Mouse (Mus musculus) spleen, adult 18-20 months (tissue): ENCODE measurements around the gene Uqcr11.

ENCODE experiments used
- DNase-seq, 2 experiments: peaks; one replicate each; pipeline ENCODE4 v3.0.0; 2022; ENCODE audit warnings: mixed read lengths in 2 of 2

The Uqcr11 gene

GRCm38 (mm10) chr10:80398174-80398535, 8.5 kb downstream of the Uqcr11 start:
- no peak for DNase-seq

- DNase-seq = no peak
Measured at GRCm38 (mm10) chr10:80397524-80398173, 9.0 kb downstream of the Uqcr11 start.

GRCm38 (mm10) chr10:80396822-80397523, 9.7 kb downstream of the Uqcr11 start:
- no peak for DNase-seq

GRCm38 (mm10) chr10:80395025-80395627, 11.5 kb downstream of the Uqcr11 start:
- no peak for DNase-seq

- DNase-seq = no peak
Measured at GRCm38 (mm10) chr10:80392687-80393086, 13.9 kb downstream of the Uqcr11 start.

GRCm38 (mm10) chr10:80390697-80391096, 15.9 kb downstream of the Uqcr11 start:
- no peak for DNase-seq

DNA sequence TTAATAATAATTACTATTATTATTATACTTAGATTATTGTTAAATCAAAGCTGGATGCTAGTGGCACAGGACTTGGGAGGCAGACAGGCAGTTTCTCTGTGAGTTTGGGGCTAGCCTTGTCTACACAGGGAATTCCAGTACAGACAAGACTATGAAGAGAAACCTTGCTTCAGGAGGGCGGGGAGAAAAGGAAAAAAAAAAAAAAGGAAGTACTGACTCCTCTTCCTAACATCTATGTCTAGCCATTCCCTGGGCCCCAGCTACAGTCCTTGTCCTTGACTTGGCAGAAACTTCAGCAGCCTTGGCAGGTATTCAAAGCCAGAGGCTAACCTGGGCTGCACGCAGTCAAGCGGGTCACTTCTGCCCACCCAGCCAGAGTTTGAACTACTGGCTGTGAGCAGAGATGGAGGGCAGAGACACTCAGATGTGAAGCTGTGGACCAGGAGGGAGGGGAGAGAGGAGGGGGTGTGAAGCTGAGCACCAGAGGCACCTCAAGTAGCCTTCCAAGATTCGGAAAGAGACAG, 17.4 kb downstream of the Uqcr11 start:
- DNase-seq = no peak

DNA sequence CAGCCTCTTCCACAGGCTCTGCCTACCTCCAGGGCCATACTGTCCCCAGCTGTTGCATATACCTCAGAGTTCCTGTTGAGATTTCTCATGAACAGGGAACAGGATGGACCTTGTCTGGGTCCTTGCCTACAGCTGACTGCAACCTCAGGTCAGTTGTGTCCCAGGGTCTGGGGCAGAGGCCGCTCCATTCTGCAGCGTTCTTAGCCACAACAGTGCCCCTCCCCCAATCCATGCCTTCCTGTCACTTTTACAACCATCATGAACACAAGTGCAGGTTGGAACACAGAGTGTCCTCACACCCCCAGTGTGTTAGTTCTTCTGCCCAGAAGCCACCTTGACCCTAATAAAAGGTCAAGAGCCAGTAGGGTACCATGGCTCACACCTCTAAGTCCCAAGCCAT, 17.9 kb downstream of the Uqcr11 start:
- DNase-seq = no peak

GRCm38 (mm10) chr10:80387522-80387959, 19.1 kb downstream of the Uqcr11 start, which contains the start of gene Mex3d:
Gene Mex3d, minus strand, starts transcription at chr10:80387659.
- peak; percentile 83 to 90 for DNase-seq

- no peak for DNase-seq
Measured at GRCm38 (mm10) chr10:80386735-80387471, 19.7 kb downstream of the Uqcr11 start.

GRCm38 (mm10) chr10:80385811-80386734, 20.6 kb downstream of the Uqcr11 start:
- DNase-seq = no peak

- DNase-seq = no peak
Measured at GRCm38 (mm10) chr10:80385310-80385709, 21.3 kb downstream of the Uqcr11 start.

- DNase-seq = no peak
Measured at GRCm38 (mm10) chr10:80384709-80385108, 21.9 kb downstream of the Uqcr11 start.

- DNase-seq = no peak
Measured at GRCm38 (mm10) chr10:80384115-80384639, 22.5 kb downstream of the Uqcr11 start.

DNA sequence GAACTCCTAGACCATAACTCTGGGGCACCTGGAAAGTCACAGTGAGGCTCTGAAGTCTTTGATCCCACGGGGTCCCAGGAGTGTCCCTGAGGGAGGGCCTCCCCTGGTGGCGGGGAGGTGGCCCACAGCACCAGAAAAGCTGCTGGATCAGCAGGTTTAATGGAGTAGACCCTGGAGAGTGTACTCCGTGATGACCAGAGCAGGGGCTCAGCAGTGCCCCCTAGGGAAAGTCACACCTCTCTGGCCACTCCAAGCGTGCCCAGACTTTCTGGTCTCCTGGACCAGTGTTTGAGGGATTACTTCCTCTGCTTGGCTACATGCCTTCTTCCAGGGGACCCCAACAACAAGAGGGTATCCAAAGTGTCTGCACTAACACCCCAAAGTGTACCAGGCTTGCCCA, 23.2 kb downstream of the Uqcr11 start:
- no peak for DNase-seq

- no peak for DNase-seq
Measured at GRCm38 (mm10) chr10:80382641-80383365, 23.8 kb downstream of the Uqcr11 start.

- DNase-seq = no peak
Measured at GRCm38 (mm10) chr10:80377716-80378115, 28.9 kb downstream of the Uqcr11 start.

- DNase-seq = peak; percentile 77 to 88
Measured at GRCm38 (mm10) chr10:80376160-80376559, 30.5 kb downstream of the Uqcr11 start.

- DNase-seq = peak; percentile 52 to 73
Measured at GRCm38 (mm10) chr10:80374063-80374462, 32.6 kb downstream of the Uqcr11 start.

- DNase-seq = no peak
Measured at GRCm38 (mm10) chr10:80372706-80373105, 33.9 kb downstream of the Uqcr11 start.

- no peak for DNase-seq
Measured at GRCm38 (mm10) chr10:80371983-80372382, 34.6 kb downstream of the Uqcr11 start.
